Mouse (Mus musculus): Measurements from ENCODE around the gene Rasgef1b. TPM values are rescaled to one million over a fixed set of nuclear protein-coding genes. Genes with fewer than 3 reads are reported as not detected.
"Not testable (repeated sequence)": the region's sequence is repeated elsewhere in the genome, so short reads cannot be mapped to it uniquely, and the experiment has no call there.

The Rasgef1b gene
- total RNA-seq, 2 experiments from 2014 or later, result 12.0 to 12.3 TPM

GRCm38 (mm10) chr5:99238150-99238549 is 490.7 kb downstream of the Rasgef1b start:
- intact Hi-C loops (cut with DNase I), result loop anchor here (10.0 kb wide), 2 partner anchors 737 to 797 kb away; partner anchors contain the start of genes 4930524J08Rik, Enoph1, Hnrnpd and Hnrnpdl
- DNase-seq, result no peak

GRCm38 (mm10) chr5:99236888-99237752 is 491.7 kb downstream of the Rasgef1b start:
- intact Hi-C loops (cut with DNase I), result loop anchor here (10.0 kb wide), 2 partner anchors 738 to 798 kb away; partner anchors contain the start of genes 4930524J08Rik, Enoph1, Hnrnpd and Hnrnpdl
- DNase-seq, result no peak

GRCm38 (mm10) chr5:99236431-99236830 is 492.4 kb downstream of the Rasgef1b start:
- DNase-seq, result no peak

GRCm38 (mm10) chr5:99234275-99234674 is 494.6 kb downstream of the Rasgef1b start:
- no peak for DNase-seq
- intact Hi-C loops (cut with DNase I), result loop anchor here (10.0 kb wide), 2 partner anchors 741 to 801 kb away; partner anchors contain the start of genes 4930524J08Rik, Enoph1, Hnrnpd and Hnrnpdl

More at GRCm38 (mm10) chr5:99236431-99236830, 492.4 kb downstream of the Rasgef1b start:
- intact Hi-C loops (cut with DNase I), result loop anchor here (10.0 kb wide), 2 partner anchors 738 to 798 kb away; partner anchors contain the start of genes 4930524J08Rik, Enoph1, Hnrnpd and Hnrnpdl

- peak; percentile 55 to 57 for DNase-seq
Observed at GRCm38 (mm10) chr5:99233176-99233575, 495.7 kb downstream of the Rasgef1b start.

GRCm38 (mm10) chr5:99232410-99232809 is 496.5 kb downstream of the Rasgef1b start:
- DNase-seq, result no peak
- intact Hi-C loops (cut with DNase I), result loop anchor here (10.0 kb wide), 2 partner anchors 742 to 802 kb away; partner anchors contain the start of genes 4930524J08Rik, Enoph1, Hnrnpd and Hnrnpdl

More at GRCm38 (mm10) chr5:99233176-99233575, 495.7 kb downstream of the Rasgef1b start:
- intact Hi-C loops (cut with DNase I), result loop anchor here (10.0 kb wide), 2 partner anchors 742 to 802 kb away; partner anchors contain the start of genes 4930524J08Rik, Enoph1, Hnrnpd and Hnrnpdl

GRCm38 (mm10) chr5:99230476-99230875 is 498.4 kb downstream of the Rasgef1b start:
- intact Hi-C loops (cut with DNase I), result loop anchor here (10.0 kb wide), 2 partner anchors 744 to 804 kb away; partner anchors contain the start of genes 4930524J08Rik, Enoph1, Hnrnpd and Hnrnpdl
- no peak for DNase-seq

GRCm38 (mm10) chr5:99227361-99227760 is 501.5 kb downstream of the Rasgef1b start:
- intact Hi-C loops (cut with DNase I), result no loop called here
- no peak for DNase-seq

GRCm38 (mm10) chr5:99224571-99225011 is 504.3 kb downstream of the Rasgef1b start:
- no peak for DNase-seq
- intact Hi-C loops (cut with DNase I), result no loop called here

- intact Hi-C loops (cut with DNase I), result no loop called here
Observed at GRCm38 (mm10) chr5:99223869-99224498, 504.9 kb downstream of the Rasgef1b start.

GRCm38 (mm10) chr5:99218385-99218784 is 510.5 kb downstream of the Rasgef1b start:
- intact Hi-C loops (cut with DNase I), result no loop called here
- DNase-seq, result peak; percentile 47

More at GRCm38 (mm10) chr5:99223869-99224498, 504.9 kb downstream of the Rasgef1b start:
- no peak for DNase-seq

- intact Hi-C loops (cut with DNase I); DNase-seq: not testable (repeated sequence)
Observed at GRCm38 (mm10) chr5:99216588-99217152, 512.2 kb downstream of the Rasgef1b start.

- intact Hi-C loops (cut with DNase I), result no loop called here
- no peak for DNase-seq
Observed at GRCm38 (mm10) chr5:99215207-99216157, 513.4 kb downstream of the Rasgef1b start.

- intact Hi-C loops (cut with DNase I), result no loop called here
- DNase-seq, result peak; percentile 27 to 38
Observed at GRCm38 (mm10) chr5:99214400-99214799, 514.5 kb downstream of the Rasgef1b start.

GRCm38 (mm10) chr5:99213211-99213610 is 515.7 kb downstream of the Rasgef1b start:
- DNase-seq, result no peak
- intact Hi-C loops (cut with DNase I), result no loop called here

- intact Hi-C loops (cut with DNase I), result loop anchor here (2.0 to 10.0 kb wide), 4 partner anchors 45 to 831 kb away; partner anchors contain the start of genes Enoph1 and Hnrnpdl
Observed at GRCm38 (mm10) chr5:99203475-99203874, 525.4 kb downstream of the Rasgef1b start.

GRCm38 (mm10) chr5:99202074-99202837 is 526.6 kb downstream of the Rasgef1b start:
- DNase-seq, result peak; percentile 57 to 72
- intact Hi-C loops (cut with DNase I), result loop anchor here (1.0 to 10.0 kb wide), 6 partner anchors 47 to 833 kb away; partner anchors contain the start of genes Enoph1 and Hnrnpdl

More at GRCm38 (mm10) chr5:99203475-99203874, 525.4 kb downstream of the Rasgef1b start:
- no peak for DNase-seq

GRCm38 (mm10) chr5:99195436-99195835 is 533.4 kb downstream of the Rasgef1b start:
- intact Hi-C loops (cut with DNase I), result no loop called here
- no peak for DNase-seq
